Mouse (Mus musculus): ENCODE measurements around the gene Lrmda. TPM values are rescaled to one million over a fixed set of nuclear protein-coding genes. Genes with fewer than 3 reads are reported as not detected.

The Lrmda gene
- polyA plus RNA-seq, 1 experiment from 2014 or later: 0.21 TPM

DNA sequence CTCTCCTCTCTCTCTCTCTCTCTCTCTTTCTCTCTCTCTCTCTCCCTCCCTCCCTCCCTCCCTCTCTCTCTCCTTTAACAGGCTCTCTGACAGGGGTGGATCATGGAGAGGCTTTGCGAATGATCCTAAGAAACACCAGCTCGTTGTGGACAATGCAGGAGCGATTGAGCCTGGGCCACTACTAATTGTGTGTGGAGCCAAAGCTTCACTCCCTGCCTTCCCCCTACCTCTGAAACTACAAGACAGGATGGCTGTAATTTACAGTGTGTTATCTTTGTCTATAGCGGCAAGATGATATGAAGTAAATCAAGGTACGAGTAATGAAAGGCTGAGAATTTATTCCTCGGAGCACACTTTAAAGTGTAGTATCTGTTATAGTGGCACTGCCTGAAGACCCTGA is 454.5 kb downstream of the Lrmda start:
- DNase-seq (ENCODE audit: low spot score): no peak

DNA sequence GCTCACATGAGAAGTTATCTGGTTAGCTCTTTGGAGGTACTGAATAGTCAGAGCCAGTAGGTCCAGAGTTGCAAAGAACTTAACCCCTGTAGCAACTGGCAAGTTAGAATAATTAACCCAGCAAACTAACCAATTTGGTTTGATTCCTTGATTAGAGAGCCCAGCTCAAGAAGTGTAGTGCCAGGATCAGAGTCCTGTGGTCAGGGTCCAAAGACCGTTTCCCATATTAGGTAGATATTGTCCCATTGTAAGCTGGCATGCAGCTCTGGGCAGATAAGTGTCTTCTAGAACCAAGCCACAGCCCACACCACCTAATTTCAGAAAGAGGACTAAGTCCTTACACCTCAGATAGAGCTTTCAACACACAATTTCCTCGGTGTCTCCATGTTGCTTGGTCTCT is 473.8 kb downstream of the Lrmda start:
- DNase-seq (ENCODE audit: low spot score): no peak

DNA sequence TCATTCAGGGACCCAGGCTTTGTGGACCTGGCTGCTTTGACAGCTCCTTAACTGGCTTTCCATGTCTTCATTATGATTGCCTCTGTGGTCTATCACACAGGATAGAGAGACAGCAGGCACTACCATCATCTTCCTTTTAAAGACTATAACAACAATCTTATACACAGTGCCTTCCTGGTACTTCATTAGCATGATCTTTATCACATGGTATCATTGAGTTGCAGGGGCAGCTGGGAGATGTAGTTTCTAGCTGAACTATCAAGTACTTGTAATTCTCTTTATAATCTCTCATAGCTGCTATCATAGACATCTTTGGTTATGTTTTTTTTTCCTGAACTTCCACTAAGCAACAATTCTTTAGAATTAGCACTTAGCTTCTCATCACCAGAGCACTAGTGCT is 474.8 kb downstream of the Lrmda start:
- no peak for DNase-seq (ENCODE audit: low spot score)

DNA sequence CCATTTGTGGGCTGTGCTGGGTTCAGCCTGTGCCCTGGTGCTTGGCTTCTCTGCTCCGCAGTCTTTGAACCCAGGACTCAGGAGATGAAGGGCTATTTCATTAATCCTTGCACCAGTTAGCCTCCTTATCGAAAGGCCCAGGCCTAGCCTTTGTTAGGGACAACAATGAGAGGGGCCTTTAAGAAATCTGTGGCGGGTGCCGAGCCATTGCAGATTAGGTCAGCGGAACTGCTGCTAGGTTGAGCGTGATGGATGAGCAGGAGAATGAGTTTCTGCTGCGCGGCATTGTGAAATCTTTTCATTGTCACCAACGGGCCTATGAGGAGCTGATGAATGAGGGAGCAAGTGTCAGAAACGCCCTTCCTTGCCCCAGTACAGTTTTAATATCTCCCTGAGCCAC is 475.4 kb downstream of the Lrmda start:
- DNase-seq (ENCODE audit: low spot score): no peak

DNA sequence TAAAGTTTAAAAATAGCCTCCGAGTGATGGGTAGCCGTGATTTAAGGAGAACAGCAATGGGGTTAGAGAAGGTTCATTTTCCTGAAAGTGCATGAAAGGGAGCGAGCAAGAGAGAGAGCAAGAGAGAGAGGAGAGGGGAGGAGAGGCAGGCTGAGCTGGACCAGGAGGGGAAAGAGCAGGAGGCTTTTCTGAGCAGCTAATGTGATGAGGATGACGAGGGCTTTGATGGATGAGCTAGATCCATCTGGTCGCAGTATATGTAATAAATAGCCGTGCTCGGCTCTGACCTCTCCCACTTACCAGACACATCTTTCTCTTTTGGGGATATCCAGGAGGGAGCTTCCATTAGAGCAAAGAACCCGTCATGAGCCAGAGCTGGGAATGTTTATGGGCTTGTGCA is 475.8 kb downstream of the Lrmda start:
- DNase-seq (ENCODE audit: low spot score): no peak

DNA sequence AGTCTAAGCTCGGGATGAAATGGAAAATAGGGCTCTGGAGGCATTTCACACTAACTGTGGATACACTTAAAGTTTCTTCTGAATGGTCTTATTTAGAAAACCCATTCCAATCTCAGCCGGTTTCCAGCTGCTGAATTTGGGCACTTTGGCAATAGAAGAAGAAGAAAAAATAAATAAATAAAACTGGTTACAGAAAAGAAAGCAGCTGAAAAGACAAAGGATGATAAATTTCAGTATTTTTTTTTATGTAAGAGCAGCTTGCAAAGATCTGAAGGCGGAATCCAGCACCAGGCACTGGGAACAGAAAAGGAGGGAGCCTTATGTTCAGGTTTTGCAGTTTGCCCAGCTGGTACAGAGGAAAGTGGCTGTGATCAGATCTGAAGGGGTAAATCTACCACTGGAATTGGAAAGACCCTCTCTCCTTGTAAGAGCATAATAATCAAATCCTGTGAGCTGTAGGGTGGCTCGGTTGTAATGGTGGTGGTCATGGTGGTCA is 478.2 kb downstream of the Lrmda start:
- no peak for DNase-seq (ENCODE audit: low spot score)

DNA sequence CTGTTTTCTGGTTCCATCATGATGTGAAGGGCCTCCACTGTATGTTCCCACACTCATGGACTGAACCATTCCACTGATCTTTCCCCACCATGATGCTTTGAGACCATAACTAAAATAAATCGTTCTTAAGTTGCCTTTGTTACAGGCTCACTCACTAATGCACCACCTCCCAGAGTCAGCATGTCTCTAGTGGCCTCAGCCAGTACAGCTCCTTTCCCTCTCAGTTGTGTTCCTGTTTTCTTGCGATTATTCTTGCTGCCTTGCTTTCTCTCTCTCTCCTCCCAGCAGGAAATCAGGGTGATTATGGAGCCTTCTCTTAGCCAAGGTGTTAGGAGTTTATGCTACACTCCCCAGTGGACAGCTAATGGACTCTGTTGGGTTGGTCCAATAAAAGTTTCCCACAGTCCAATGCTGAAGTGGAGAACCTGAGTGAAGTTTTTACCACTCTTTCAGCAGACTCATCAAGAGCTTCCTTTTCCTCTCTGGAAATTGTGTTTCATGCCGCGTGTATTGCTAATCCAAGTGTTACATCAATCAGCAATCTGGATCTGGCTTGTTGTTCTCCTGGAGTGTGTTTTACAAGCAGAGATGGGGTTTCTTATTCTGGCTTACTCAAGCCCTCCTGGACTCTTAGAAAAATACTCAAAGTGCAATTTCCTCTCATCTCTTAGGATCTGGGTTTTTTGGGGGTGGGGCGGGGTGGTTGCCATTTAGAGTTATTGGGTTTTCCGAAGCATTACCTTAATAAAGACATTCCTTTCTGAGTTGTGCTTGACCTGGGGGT is 490.4 kb downstream of the Lrmda start:
- no peak for DNase-seq (ENCODE audit: low spot score)

DNA sequence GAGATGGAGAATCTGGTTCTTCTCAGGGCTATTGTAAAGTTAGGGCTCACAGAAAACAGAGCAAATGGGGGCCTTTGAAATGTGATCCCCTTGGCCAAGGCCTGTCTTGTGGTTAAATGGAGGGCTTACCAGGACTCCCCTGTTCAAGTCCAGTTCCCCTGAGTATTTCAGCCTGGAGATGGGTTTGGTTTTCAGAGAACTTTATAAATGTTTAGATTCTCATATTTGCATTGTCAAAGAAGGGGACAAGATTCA is 490.9 kb downstream of the Lrmda start:
- DNase-seq (ENCODE audit: low spot score): no peak

DNA sequence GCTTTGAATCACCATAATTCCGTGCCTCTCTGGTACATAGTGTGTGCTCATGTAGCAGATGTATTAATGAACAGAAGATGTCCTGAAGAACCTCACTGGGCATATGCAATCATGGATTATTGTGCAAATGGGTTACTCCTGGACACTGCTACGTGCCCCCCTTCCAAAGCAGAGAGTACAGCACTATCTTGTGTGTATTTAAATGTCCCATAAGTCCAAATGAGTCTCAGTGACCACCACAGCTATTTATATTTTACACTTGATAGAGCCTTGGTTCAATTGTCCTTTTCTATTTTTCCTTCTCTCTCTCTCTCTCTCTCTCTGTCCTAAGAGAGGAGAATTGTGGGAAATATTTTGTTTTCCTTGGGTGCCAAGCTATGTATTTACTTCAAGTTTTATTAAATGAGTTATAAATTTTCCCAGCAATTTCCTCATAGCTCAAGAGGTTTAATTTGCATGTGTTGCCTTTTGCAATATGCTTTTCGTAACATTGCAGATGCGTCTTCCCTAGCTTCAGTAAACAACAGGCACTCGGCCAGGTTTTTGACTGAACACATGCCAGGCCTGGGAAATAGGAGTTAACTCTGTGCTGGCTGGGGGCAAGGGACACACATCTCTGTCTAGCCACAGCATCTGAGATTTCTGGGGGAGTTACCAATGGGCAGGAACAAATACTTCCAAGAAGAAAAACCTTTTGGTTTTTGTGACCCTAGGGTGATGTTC is 495.0 kb downstream of the Lrmda start:
- no peak for DNase-seq (ENCODE audit: low spot score)

DNA sequence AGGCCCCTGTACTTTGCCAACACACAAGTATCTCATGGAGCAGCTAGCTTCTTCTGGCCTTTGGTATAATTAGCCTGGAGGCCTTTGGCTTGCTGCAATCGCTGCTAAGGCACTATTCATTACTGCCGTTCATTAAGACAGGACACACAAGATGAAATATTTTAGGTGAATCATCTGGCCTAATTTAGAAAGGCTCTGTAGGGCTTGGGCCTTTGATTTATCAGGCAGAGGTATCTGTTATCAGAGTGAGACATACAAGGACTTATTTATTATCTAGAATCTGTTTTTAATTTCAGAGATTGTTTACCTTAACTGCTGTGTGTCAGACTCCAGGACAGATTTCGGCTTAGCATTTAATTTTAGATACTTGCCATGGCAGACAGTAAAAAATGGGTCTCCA is 511.2 kb downstream of the Lrmda start:
- no peak for DNase-seq (ENCODE audit: low spot score)

DNA sequence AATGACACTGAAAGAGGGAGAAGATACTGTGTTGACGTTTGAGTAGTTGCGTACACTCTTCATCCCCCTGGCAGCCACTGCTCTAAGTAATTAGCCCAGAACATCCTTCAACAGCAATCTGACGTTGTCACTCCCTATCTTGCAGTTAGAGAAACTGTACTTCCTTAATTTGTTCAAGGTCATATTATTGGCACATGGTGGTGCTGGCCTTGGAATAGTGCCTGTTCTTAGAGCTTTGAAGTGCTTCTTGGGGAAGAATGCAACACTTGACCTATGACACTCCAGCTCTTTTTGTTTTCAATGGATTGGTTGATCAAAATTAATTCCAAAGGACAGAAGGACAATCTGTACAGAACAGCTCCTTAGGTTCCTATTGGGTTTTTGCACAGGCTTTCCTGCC is 514.0 kb downstream of the Lrmda start:
- no peak for DNase-seq (ENCODE audit: low spot score)

DNA sequence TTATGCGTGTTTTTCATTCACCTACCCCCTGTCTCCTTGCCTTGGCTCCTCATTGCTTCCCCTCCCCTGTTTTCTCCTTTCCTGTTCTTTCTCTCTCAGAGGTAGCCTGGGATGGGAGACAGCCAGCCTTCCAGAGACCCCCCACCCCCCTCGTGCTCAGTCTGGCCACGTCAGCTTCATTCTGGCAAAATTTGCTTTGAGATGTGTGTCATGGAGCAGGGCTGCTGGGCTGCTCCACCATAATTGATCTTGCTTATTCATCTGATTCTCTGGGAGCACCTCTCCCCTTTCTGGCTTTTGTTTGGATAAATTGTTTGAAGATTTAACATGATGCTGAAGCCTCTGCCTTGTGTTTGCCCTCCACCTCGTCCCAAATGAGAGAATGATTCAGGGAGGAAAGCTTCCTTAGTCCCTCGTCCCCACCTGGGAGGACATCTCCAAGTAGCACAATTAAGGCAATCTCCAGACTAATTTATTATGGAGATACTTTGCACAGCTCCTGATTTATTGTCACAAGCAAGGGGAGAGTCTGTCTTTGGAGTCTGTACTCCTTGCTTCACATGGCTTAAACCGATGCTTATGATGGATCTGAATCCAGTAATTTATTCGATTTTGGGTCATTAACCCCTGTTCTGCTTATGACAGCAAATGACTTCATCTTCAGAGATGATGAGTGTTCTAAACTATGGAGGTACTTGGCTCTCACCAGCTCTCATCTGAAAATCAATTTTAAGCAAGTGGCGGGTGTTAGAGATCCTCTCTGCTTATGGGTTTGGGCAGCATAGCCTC is 526.6 kb downstream of the Lrmda start:
- DNase-seq (ENCODE audit: low spot score): no peak

DNA sequence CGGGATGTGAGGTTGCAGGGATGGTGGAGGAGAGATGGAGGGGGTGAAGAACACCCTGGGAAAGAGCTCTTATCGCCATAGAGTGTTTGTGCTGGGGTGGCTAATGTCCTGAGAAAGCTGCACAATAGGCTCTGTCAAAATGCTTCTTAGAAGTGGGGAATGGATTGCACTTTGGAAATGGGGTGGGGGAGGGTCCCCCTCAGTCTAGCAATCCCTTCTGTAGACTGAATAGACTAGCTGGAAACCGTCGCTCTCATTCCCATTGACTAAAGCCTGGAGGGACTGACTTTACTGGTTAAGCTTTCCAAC is 527.1 kb downstream of the Lrmda start:
- no peak for DNase-seq (ENCODE audit: low spot score)

DNA sequence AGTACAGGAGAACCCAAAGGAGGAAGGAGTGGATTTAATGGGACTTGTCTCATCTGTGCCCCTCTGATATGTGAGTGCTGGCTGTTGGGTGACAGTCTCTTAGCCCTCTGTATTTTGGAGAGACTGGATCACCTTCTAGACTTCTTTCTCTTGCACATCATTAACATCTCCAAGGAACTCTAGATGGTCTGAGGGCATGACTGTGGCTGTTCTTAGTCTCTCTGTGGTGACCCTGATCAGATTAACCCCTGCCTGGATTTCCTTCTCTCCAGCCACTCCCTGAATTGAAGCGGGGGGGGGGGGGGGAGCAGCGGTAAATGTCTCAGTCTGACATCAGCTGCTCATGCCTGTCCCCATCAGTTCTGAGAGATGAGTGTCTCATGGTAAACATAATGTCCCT is 528.8 kb downstream of the Lrmda start:
- no peak for DNase-seq (ENCODE audit: low spot score)

DNA sequence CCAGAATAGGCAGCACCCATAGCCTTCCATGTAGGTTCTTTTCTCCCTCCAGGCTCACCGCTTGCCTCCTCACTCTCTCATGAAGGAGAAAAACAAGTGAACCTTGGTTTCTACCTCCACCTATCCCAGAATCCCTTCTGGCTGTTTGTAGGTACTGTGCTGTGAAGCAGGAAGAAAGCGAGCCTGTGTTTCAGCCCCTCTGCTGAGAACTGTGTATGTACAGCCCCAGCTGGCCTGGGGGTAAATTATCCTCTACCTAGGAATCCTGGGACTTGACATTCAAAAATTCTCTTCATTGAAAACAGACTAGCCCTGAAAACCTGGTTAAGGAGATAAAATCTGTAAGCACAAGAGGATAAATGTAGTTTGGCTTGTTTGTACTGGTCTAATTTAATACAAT is 529.7 kb downstream of the Lrmda start:
- DNase-seq (ENCODE audit: low spot score): no peak

DNA sequence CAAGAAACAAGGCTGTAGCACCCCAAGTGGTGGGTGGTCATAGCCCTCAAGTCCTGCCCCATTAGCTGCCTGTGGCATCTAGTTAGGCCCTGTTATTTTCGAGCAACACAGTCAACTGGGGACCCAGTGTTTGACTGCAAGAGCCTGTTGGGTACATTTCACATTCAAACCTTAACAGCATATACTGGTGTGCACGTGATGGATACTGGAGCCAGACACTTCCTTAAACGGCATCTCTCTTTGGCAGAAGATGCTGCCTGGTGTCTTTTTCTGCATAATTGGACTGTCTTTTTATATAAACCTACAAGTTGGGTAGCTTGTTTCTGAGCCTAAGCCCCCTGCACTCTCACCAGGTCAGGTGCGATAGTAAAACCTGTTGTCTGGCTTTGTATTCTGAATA is 532.8 kb downstream of the Lrmda start:
- no peak for DNase-seq (ENCODE audit: low spot score)

DNA sequence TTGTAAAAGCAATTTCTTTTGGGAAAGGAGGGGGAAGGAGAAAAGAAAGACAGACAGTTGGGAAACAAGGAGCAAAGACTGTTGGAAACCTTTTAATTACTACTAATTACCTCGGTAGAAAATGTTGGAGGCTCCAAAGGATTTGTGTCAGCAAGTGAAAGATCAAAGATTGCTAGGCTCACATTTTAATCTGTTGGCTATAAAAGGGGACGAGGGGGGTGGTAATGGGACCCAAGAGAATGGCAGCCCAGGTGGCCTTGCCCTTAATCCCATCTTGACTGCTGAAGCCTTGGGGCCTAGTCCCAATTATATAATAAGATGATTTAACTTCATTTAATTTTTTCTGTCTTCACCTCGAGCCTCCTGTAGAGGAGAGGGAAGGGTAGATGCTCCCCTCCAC is 533.3 kb downstream of the Lrmda start:
- DNase-seq (ENCODE audit: low spot score): no peak

DNA sequence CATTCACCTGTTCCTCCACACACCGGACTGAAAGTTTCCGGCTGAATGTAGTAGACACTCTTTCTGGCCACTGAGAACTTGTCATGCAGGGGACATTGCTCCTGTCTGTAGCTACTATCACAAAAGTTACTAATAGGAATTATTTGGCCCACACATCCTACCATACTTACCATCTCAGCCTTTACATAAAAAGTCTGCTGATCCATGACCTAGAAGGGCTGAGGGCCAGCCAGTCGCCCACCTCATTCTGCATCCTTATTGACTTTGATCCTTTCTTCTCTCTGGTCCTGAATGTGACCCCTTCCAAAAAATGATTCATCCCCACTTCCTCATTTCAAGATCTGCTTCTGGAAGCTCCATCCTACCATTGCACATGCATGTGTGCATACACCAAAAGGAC is 534.2 kb downstream of the Lrmda start:
- DNase-seq (ENCODE audit: low spot score): no peak

DNA sequence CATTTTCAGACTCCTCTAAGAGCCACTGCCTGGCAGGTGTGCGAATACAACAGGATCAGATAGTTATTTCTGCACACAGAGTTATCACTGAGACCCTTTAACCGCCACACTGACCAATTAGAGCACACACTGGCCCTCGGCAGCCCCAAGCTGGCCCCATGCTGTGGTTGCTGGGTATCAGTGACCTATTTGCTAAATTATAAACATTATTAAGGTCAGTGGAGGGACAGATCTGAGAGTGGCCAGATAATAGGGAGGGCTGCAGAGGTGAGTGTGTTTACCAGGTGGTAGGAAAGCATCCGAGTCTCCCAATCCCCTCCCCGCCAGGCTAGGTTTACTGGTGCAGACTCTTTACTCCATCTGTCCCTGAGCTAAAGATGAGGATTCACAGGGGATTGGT is 553.0 kb downstream of the Lrmda start:
- DNase-seq (ENCODE audit: low spot score): no peak

DNA sequence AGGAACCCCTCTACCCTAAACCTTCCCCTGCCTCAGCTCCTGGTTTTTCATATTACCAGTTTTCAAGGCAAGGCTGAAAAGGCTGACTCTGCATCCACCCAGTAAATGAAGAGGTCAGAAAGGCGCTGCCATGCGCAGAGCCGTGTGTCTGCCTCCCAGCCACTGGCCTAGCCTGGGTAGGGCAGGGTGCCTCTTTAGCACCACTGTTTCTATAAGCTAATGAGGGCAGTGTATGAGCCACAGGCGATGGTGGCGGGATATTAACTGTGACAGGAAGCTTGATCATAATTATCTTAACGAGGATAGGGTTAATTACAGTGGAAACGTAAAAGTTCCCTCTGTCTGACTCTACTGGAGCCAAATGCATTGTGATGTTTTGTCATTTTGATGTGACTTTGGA is 554.1 kb downstream of the Lrmda start:
- DNase-seq (ENCODE audit: low spot score): no peak

DNA sequence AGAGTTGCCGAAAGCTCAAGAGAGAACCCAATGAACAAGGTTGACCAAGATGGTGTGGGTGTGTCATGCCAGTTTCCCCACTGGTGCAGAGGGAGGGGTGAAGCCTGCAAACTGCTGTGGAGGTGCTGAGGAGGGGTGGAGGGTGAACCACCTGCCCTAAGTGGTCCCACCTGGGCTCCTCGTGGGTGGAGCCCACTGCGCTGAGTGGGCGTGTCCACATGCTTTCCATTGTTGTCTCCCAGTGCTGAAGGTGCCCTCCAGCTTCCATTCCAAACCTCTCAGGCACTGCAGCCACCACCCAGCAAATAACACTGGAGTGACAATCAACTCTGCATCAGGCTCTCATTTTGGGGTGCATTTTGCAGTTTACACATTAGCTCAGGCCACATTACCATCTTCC is 554.5 kb downstream of the Lrmda start:
- no peak for DNase-seq (ENCODE audit: low spot score)

DNA sequence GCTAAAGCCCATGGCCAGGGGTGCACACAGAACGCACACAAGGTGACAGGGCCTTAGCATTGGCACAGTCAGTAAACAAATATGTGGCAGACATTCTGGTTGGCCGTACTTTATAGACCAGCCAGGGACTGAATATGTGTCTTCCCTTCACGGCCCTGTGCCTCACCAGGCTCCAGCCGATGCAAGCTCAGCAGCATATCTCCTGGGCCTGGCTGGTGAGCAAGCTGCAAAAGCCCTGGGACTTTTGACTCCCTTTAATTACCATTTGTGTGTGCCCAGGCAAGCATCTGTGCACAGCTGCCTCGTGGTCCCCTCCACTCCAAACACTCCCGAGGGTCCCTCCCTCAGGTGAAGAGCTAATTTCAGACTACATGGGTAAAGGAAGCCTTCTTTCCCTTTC is 556.9 kb downstream of the Lrmda start:
- DNase-seq (ENCODE audit: low spot score): no peak
